Mouse (Mus musculus): ENCODE results near the gene Gm17334.

DNA sequence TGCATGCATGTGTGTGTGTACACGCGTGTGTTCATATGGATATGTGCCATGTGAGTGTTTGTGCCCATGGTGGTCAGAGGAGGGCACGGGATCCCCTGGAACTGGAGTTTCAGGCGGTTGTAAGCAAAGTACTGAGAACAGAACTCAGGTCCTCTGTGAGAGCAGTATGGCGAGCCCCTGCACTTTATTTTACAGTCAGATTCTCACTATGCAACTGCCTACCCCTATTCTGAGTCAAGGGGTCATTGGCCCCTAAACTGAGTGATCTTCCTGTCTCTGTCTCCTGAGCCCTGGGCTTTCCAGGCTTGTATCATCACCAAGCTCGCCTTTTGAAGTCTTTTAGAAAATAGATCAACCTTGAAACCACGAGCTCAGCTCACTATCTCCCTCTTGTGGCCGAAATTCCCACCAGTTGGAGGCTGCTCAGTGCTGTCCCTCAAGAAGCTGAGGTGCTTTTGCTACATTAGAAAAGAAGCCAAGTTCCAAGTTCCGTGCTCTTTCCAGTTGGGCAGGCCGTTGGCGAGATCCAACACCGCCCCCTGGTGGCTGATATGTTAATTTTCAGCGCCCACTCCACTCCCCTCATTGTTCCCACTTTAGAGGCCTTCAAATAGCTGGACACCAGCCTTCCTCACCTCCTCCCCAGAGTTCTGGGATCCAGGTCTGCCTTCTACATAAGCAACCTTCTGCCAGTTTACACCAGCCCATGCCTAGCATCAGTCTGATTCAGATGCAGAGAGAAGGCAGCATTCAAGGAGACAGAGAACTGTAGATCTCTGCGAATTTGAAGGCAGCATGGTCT, 36.0 kb downstream of the Gm17334 start:
- TF ChIP-seq POLR2A (IDR thresholded peaks at IDR 0.05; ENCODE audit: low read depth, low read length) (no peak), CTCF (conservative IDR thresholded peaks at IDR 0.05; ENCODE audit: insufficient read depth, insufficient read length, low read depth, low read length) (peak; percentile 69)

Data from kidney, adult 2 months (tissue).